Mouse (Mus musculus): Measurements from ENCODE around the gene Arid3a.

The Arid3a gene

DNA sequence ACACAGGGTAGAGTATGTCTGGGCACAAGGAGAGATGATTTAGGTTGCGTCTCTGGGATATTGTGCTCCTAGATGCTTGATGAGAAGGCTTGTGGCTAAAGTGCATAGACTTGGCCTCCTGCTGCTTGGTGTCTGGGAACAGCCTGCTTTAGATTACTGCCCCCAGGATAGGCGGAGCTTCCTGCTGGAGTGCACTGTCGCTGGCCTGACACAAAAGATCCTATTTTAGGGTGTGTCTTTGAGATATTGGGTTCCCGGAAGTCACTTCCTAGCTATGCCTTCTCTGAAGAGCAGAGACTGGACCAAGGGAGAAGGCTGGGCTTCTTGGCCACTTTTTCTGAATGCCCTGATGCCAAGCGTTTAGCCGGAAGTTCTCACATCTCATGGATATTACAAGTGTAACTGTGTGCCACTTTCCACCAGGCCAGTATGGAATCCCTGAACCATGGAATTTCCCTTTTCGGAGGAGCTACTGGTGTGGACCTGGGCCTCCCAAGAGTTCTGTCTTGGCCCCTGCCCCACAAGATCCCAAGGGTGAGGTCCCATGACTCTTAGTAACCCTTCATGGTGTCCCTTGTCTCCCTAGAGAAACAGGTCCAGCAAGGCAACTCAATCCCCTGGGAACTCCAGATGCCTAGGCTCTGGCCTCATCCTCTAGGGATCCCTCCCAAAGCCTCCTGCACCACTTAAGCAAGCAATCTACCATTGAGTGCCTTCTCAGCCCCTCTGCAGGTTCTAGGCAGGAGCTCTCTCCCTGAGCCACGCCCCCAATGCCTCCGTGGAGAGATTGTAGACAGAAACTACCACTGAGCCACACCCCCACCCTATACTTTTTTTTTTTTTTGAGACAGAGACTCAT lies 76.8 kb downstream of the Arid3a start:
- DNase-seq, result no peak

DNA sequence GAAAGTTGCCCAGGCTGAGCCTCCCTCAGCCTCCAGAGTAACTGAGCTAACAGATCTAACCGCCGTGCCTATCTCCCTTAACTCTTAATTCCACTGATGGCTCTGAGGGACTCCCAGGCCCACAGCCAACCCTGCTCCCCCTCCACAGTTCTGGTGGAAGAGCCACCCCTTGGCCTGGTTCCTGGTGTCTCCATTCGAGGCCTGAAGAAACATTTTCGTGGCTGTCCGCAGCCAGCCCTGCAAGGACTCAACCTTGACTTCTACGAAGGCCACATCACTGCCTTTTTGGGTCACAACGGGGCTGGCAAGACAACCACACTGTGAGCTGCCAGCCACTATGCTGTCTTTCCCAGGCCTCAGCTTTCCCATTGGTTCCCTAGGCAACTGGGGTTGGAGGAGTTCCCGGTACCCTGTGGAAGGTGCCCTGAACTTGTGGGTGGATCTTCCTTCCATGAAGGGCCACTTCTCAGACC lies 77.4 kb downstream of the Arid3a start:
- no peak for DNase-seq

All from thymus, postnatal 4 days (tissue).